8 mouse cellular contexts compared by ENCODE assay signal in the genomic region with DNA sequence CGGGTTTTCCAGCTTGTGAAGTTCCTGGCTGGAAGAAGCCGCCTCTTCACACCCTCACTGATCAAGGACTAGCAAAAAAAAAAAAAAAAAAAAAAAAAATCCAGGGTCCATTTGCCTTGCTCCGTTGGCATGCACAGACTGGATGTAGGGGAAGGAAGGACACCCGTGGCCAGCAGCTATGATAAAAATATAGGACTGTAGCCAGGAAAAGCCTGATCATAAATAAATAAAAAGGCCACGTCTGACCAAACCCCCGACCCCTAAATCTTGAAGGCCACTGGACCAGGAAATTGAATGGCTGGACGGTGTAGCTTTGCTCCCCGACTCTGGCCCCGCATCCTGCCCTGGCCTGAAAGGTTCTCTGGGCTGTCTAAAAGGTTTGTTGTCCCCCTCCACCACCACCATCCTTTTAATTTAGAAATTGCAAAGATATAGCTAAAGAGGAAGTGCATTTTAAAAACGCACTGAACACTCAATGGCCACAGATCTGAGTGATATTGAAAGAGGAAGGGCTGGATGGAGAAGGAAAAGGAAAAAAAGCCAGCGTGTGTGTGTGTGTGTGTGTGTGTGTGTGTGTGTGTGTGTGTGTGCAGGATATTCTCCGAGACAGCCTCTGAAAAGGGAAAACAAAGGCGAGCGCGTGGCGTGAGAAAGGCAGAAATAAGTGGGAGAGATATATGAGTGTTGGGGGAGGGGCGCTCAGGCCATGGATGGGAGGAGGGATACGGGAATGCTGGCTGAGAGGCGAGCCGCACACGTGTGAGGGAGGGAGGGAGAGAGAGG.
DNase-seq lines count a peak whose midpoint lies in the region; ATAC-seq lines count a peak whose summit lies in the region.

No protein-coding gene starts in this region.

- H3K9ac ChIP-seq in heart, embryonic 12.5 days = peak overlapping the region; percentile 41
- H3K9ac ChIP-seq in midbrain, embryonic 11.5 days (ENCODE audit: low read length) = peak overlapping the region; percentile 38; the same call in 1 of the 2 replicates

- ATAC-seq in heart, embryonic 12.5 days (ENCODE audit: insufficient number of reproducible peaks, low FRiP score) = peak; percentile 60
- ATAC-seq in midbrain, embryonic 11.5 days (ENCODE audit: low FRiP score) = no peak; the same call in 1 of the 2 replicates
- no peak for ATAC-seq in megakaryocyte-erythroid progenitor cell, adult 5-6 weeks (replicated peaks; ENCODE audit: low FRiP score, low TSS enrichment, poor library complexity, severe bottlenecking)

- H3K9me3 ChIP-seq in heart, embryonic 12.5 days (replicated peaks) = no peaks in the 10 kb centered on the region
- no peaks in the 10 kb centered on the region for H3K9me3 ChIP-seq in limb, embryonic 10.5 days (replicated peaks)
- H3K9me3 ChIP-seq in midbrain, embryonic 11.5 days (ENCODE audit: control insufficient read depth, low read length) = no peaks in the 10 kb centered on the region

- peak overlapping the region; percentile 46 for H3K4me3 ChIP-seq in heart, embryonic 12.5 days
- H3K4me3 ChIP-seq in limb, embryonic 10.5 days = peak overlapping the region; percentile 48
- peak overlapping the region; percentile 19; the same call in 1 of the 2 replicates for H3K4me3 ChIP-seq in midbrain, embryonic 11.5 days (ENCODE audit: low read depth, low read length)

- WGBS in heart, embryonic 12.5 days = 3% methylated on average over 20 of the region's 21 CpGs
- WGBS in limb, embryonic 10.5 days = 2% methylated on average over 21 of the region's 21 CpGs
- WGBS in midbrain, embryonic 11.5 days = 4% methylated on average over 21 of the region's 21 CpGs

- H3K4me2 ChIP-seq in heart, embryonic 12.5 days = peak overlapping the region; percentile 76
- peak overlapping the region; percentile 45 for H3K4me2 ChIP-seq in midbrain, embryonic 11.5 days

- peaks cover 28% of the 10 kb centered on the region for H3K27me3 ChIP-seq in heart, embryonic 12.5 days (replicated peaks)
- peaks cover 50% of the 10 kb centered on the region for H3K27me3 ChIP-seq in limb, embryonic 10.5 days (ENCODE audit: low read depth, poor library complexity, severe bottlenecking)
- H3K27me3 ChIP-seq in midbrain, embryonic 11.5 days (ENCODE audit: control insufficient read depth, insufficient read depth, low read length) = peaks cover 32% of the 10 kb centered on the region

- no peaks in the 10 kb centered on the region for H3K36me3 ChIP-seq in heart, embryonic 12.5 days
- H3K36me3 ChIP-seq in limb, embryonic 10.5 days = no peaks in the 10 kb centered on the region
- H3K36me3 ChIP-seq in midbrain, embryonic 11.5 days (ENCODE audit: control insufficient read depth, insufficient read depth, low read length) = no peaks in the 10 kb centered on the region

- peaks cover 43% of the 10 kb centered on the region for H3K4me1 ChIP-seq in heart, embryonic 12.5 days (replicated peaks)
- H3K4me1 ChIP-seq in limb, embryonic 10.5 days = peaks cover 51% of the 10 kb centered on the region
- H3K4me1 ChIP-seq in midbrain, embryonic 11.5 days (ENCODE audit: control insufficient read depth, insufficient read depth, low read length) = peaks cover 28% of the 10 kb centered on the region

- no peak overlapping the region for H3K27ac ChIP-seq in heart, embryonic 12.5 days (ENCODE audit: poor library complexity, severe bottlenecking)
- peak overlapping the region; percentile 69 for H3K27ac ChIP-seq in limb, embryonic 10.5 days
- no peak overlapping the region for H3K27ac ChIP-seq in midbrain, embryonic 11.5 days (ENCODE audit: low read depth, low read length)

- DNase-seq in gastrocnemius, postnatal 10 days = peak; percentile 39
- no peak for DNase-seq in gastrocnemius, adult 8-10 months (ENCODE audit: low spot score in 2 of 2)
- DNase-seq in adrenal gland, postnatal 36 days = peak; percentile 68 to 82
- peak; percentile 76 for DNase-seq in limb, embryonic 10.5 days (ENCODE audit: low spot score)
- DNase-seq in midbrain, embryonic 11.5 days (ENCODE audit: low spot score, missing footprints) = peak; percentile 93
- DNase-seq in left cerebral cortex, adult 8-10 months (ENCODE audit: low spot score in 2 of 2) = no peak

Comparison
In these comparisons a context has a peak if more than half of its experiments do, and no peak if none do; other contexts are left out.
1. DNase-seq: peak in gastrocnemius, postnatal 10 days (single experiment), adrenal gland, postnatal 36 days (2 of 2), limb, embryonic 10.5 days (single experiment) and midbrain, embryonic 11.5 days (single experiment); none in gastrocnemius, adult 8-10 months (0 of 2) and left cerebral cortex, adult 8-10 months (0 of 2).
2. Peak in every context shown above with its lines, with median percentiles within 50 percentile points of each other: H3K4me3 ChIP-seq.